Mouse (Mus musculus): ENCODE results near the gene Tenm4. TPM values are rescaled to one million over a fixed set of nuclear protein-coding genes. Genes with fewer than 3 reads are reported as not detected.

The Tenm4 gene
- polyA plus RNA-seq, 1 experiment from 2014 or later = 49.9 TPM

- no peak for ATAC-seq (ENCODE audit: low FRiP score, low read depth)
- H3K4me3 ChIP-seq = no peak overlapping the region
- H3K27ac ChIP-seq = no peak overlapping the region
- no peaks in the 10 kb centered on the region for H3K9me3 ChIP-seq
- WGBS = 69% methylated on average over 2 of the region's 2 CpGs
- peaks cover 92% of the 10 kb centered on the region for H3K4me1 ChIP-seq
- no peak overlapping the region for H3K9ac ChIP-seq
- peaks cover 13% of the 10 kb centered on the region for H3K27me3 ChIP-seq
- no peak overlapping the region for H3K4me2 ChIP-seq (replicated peaks)
- no peaks in the 10 kb centered on the region for H3K36me3 ChIP-seq
Observed at GRCm38 (mm10) chr7:96654206-96654605, 483.2 kb downstream of the Tenm4 start.

DNA sequence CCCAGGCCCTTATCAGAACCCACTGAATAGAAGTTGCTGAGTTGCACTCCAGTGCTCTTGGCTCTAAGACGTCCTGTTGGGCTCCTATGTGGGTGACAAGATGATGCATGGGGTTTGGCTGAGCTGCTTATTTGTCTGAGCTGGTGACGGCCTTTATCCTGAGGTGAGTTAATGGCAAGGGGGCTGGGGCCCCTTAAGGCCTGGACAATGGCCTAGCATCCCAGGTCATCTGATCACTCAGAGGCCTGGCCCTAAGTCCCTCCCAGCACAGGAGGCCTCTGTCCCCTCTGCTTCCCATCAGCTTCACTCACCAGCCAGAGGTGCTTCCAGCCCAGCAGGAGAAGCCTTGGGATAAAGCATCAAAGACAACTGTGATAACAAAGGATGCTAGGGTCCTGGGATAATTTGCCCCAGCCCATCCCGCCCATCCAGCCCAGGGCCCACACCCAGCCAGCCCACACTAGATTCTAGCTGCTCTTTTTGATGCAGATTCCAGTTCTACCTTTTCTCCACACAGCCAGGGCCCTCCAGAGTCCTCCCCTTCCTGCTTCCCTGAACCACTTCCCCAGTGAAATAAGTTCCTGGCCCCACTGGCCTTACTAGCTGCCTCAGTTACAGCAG, 484.2 kb downstream of the Tenm4 start:
- Histone ChIP-seq H3K27me3 (peaks cover 14% of the 10 kb centered on the region), H3K4me3 (no peak overlapping the region), H3K4me2 (replicated peaks) (no peak overlapping the region), H3K4me1 (peaks cover 92% of the 10 kb centered on the region), H3K9ac (no peak overlapping the region), H3K27ac (no peak overlapping the region), H3K36me3 (no peaks in the 10 kb centered on the region), H3K9me3 (no peaks in the 10 kb centered on the region)
- no peak for ATAC-seq (ENCODE audit: low FRiP score, low read depth)
- WGBS = 74% methylated on average over 3 of the region's 3 CpGs

DNA sequence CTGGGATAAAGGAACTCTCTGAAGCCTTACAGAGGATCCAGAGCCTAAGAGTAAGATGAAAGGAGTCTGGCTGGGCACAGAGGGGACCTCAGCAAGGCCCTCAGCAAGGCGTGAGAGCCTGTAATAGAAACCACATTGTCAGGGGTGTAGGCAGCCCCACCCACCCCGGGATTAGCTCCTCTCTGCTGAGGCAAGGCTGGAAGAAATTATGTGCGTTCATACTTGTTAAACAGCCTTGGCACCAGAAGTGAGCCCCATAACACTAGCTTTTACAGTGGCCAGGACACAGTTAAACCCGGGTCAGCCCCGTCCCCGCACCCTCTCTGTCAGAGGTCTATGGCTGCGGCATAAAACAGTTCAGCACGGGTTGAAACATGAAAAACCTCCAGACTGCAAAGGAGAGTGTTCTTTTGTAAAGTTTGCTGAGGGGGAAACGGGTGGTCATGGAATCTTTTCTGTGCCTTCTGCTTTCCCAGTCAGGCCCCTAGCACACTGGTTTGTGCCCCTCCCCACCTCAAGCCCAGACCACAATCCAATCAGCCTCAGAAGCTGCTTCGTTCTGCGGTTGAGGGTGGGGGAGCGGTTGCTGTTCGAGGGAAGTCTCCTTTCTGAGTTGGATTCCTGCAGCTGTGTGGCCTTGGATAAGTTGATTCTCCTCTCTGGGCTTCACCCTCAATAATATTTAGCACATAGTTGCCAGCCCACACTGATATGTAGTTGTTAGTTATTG, 486.2 kb downstream of the Tenm4 start:
- peak; percentile 81 for ATAC-seq (ENCODE audit: low FRiP score, low read depth)
- Histone ChIP-seq H3K4me1 (peaks cover 92% of the 10 kb centered on the region), H3K9ac (peak overlapping the region; percentile 19)

GRCm38 (mm10) chr7:96657857-96658580, 487.0 kb downstream of the Tenm4 start:
- Histone ChIP-seq H3K9ac (no peak overlapping the region), H3K4me1 (peaks cover 90% of the 10 kb centered on the region)
- WGBS = 60% methylated on average over 11 of the region's 11 CpGs

More for the DNA sequence above, 486.2 kb downstream of the Tenm4 start:
- peak overlapping the region; percentile 85 for H3K27ac ChIP-seq
- H3K4me2 ChIP-seq (replicated peaks) = peak overlapping the region; percentile 51
- no peak overlapping the region for H3K4me3 ChIP-seq
- no peaks in the 10 kb centered on the region for H3K36me3 ChIP-seq
- H3K9me3 ChIP-seq = no peaks in the 10 kb centered on the region
- H3K27me3 ChIP-seq = peaks cover 22% of the 10 kb centered on the region
- WGBS = 3% methylated on average over 13 of the region's 13 CpGs

DNA sequence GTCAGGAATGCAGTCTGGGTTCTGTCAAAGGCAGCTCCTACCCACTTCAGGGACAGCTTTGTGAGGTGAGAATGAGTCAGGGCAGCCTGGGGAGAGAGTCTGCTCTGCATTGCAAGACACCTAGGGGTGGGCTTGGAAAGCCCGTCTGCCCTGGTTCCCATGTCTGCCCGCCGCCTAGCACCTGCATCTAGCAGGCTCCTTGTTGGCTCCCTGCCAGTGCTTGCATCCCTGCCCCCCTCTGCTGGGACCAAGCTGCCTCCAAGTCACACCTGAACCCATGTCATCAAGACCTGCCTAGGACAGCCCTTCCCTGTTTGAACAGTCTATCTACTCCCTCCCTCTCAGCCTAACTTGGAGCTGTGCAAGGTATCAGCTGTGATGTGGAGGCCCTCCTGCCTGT, 489.9 kb downstream of the Tenm4 start:
- Histone ChIP-seq H3K4me2 (replicated peaks) (no peak overlapping the region), H3K4me1 (peaks cover 84% of the 10 kb centered on the region), H3K27me3 (peaks cover 28% of the 10 kb centered on the region), H3K27ac (peak overlapping the region; percentile 52; the same call in 1 of the 2 replicates), H3K9ac (no peak overlapping the region), H3K9me3 (no peaks in the 10 kb centered on the region), H3K4me3 (no peak overlapping the region), H3K36me3 (no peaks in the 10 kb centered on the region)
- WGBS = 24% methylated on average over 3 of the region's 3 CpGs
- peak; percentile 75 for ATAC-seq (ENCODE audit: low FRiP score, low read depth)

More at GRCm38 (mm10) chr7:96657857-96658580, 487.0 kb downstream of the Tenm4 start:
- Histone ChIP-seq H3K9me3 (no peaks in the 10 kb centered on the region), H3K36me3 (no peaks in the 10 kb centered on the region), H3K27ac (peak overlapping the region; percentile 85), H3K4me2 (replicated peaks) (no peak overlapping the region), H3K4me3 (no peak overlapping the region), H3K27me3 (peaks cover 26% of the 10 kb centered on the region)
- ATAC-seq (ENCODE audit: low FRiP score, low read depth) = no peak

GRCm38 (mm10) chr7:96661352-96662169, 490.5 kb downstream of the Tenm4 start:
- Histone ChIP-seq H3K4me1 (peaks cover 83% of the 10 kb centered on the region), H3K9me3 (no peaks in the 10 kb centered on the region), H3K4me3 (no peak overlapping the region), H3K27me3 (peaks cover 28% of the 10 kb centered on the region), H3K4me2 (replicated peaks) (no peak overlapping the region), H3K27ac (peak overlapping the region; percentile 61; the same call in 1 of the 2 replicates), H3K9ac (no peak overlapping the region), H3K36me3 (no peaks in the 10 kb centered on the region)
- ATAC-seq (ENCODE audit: low FRiP score, low read depth) = no peak
- WGBS = 38% methylated on average over 12 of the region's 12 CpGs

- Histone ChIP-seq H3K9ac (no peak overlapping the region), H3K27me3 (peaks cover 29% of the 10 kb centered on the region), H3K27ac (no peak overlapping the region), H3K36me3 (no peaks in the 10 kb centered on the region), H3K4me1 (peaks cover 83% of the 10 kb centered on the region), H3K4me3 (no peak overlapping the region), H3K4me2 (replicated peaks) (no peak overlapping the region), H3K9me3 (no peaks in the 10 kb centered on the region)
- WGBS = 69% methylated on average over 7 of the region's 7 CpGs
- no peak for ATAC-seq (ENCODE audit: low FRiP score, low read depth)
Observed at GRCm38 (mm10) chr7:96663336-96663735, 492.3 kb downstream of the Tenm4 start.

DNA sequence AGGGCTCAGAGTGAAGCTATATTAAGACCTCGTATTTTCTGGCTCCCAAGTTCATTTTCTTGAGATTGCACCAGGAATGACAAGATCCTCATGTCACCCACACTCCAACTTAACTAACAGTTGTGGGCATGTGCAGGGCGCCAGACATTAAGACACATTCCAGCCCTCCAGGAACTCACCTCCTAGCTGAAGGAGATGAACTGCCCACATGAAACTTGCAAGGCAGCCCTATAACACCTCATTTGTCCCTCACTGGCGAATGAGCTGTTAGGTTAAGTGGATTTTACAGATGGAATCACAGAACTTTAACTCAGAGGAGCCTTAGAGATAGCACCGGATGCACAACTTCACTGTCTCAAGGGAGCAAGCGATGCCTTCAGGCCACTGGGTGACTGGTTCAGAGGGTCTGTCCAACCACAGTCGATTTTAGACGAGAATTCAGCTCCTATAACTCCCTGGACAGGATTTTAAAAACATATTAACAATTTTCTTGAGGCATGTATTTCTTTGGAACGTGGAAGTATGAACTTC, 495.4 kb downstream of the Tenm4 start:
- Histone ChIP-seq H3K27ac (no peak overlapping the region), H3K4me1 (peaks cover 76% of the 10 kb centered on the region), H3K36me3 (no peaks in the 10 kb centered on the region), H3K9me3 (no peaks in the 10 kb centered on the region), H3K27me3 (peaks cover 42% of the 10 kb centered on the region), H3K4me3 (no peak overlapping the region), H3K9ac (no peak overlapping the region), H3K4me2 (replicated peaks) (no peak overlapping the region)
- 32% methylated on average over 8 of the region's 8 CpGs for WGBS
- no peak for ATAC-seq (ENCODE audit: low FRiP score, low read depth)

GRCm38 (mm10) chr7:96667688-96668087, 496.6 kb downstream of the Tenm4 start:
- ATAC-seq (ENCODE audit: low FRiP score, low read depth) = peak; percentile 51; the same call in 1 of the 2 replicates
- Histone ChIP-seq H3K4me2 (replicated peaks) (no peak overlapping the region), H3K4me1 (peaks cover 76% of the 10 kb centered on the region)

DNA sequence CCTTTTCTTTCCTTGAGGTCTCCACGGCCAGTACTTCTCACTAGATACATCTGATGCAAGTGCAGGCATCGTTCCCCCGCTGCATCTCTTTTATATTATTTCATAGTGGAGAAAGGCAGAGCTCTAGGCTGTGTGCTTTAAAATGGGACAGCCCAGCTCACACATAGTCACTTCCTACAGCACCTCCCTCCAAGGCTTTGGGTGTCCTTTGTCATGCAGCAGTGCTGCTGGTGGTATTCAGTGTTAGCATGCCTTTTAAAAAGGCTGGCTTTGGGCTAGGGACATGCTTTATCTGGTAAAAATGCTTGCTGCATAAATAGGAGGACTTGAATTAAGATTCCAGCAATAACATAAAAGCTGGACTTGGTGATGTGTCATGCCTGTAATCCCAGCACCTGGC, 499.0 kb downstream of the Tenm4 start:
- H3K27ac ChIP-seq = no peak overlapping the region
- no peaks in the 10 kb centered on the region for H3K36me3 ChIP-seq
- no peak overlapping the region for H3K4me3 ChIP-seq
- no peak overlapping the region for H3K4me2 ChIP-seq (replicated peaks)
- no peaks in the 10 kb centered on the region for H3K9me3 ChIP-seq
- H3K27me3 ChIP-seq = peaks cover 36% of the 10 kb centered on the region
- 80% methylated on average over 3 of the region's 3 CpGs for WGBS
- peak overlapping the region; percentile 2; the same call in 1 of the 2 replicates for H3K9ac ChIP-seq
- H3K4me1 ChIP-seq = peaks cover 69% of the 10 kb centered on the region
- no peak for ATAC-seq (ENCODE audit: low FRiP score, low read depth)

More at GRCm38 (mm10) chr7:96667688-96668087, 496.6 kb downstream of the Tenm4 start:
- Histone ChIP-seq H3K27ac (no peak overlapping the region), H3K36me3 (no peaks in the 10 kb centered on the region), H3K9me3 (no peaks in the 10 kb centered on the region), H3K27me3 (peaks cover 37% of the 10 kb centered on the region), H3K9ac (no peak overlapping the region), H3K4me3 (no peak overlapping the region)
- WGBS = 23% methylated on average over 6 of the region's 6 CpGs

DNA sequence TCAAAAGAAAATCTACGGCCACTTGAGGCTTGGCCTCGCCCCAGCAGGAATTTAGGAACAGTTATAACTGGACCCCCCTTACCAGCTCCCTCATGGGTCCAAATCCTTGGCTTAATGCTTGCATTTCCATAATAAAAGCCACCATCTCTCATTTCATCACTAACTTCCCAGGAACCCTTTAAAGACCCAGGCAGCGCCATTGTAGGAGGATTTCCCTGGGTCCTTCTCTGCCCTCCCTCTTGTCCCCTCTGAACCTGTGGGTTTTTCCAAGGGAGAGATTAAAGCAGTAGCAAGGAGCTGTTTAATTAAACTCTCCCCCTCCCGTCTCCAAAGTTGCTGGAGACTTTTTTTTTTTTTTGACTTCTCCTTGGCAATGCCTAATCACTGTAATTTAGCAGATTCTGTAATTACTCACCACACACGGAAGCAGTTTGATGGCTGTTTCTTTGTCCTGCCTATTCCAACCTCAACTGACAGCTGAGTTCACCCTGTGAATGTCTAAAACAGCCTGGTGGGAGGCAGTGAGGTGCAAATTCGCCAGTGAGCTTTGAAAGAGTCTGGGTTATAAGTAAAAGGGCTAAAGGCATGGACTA, 501.4 kb downstream of the Tenm4 start:
- no peaks in the 10 kb centered on the region for H3K9me3 ChIP-seq
- no peak overlapping the region for H3K4me2 ChIP-seq (replicated peaks)
- 15% methylated on average over 6 of the region's 6 CpGs for WGBS
- H3K27ac ChIP-seq = no peak overlapping the region; the same call in 1 of the 2 replicates
- peaks cover 58% of the 10 kb centered on the region for H3K4me1 ChIP-seq
- no peaks in the 10 kb centered on the region for H3K36me3 ChIP-seq
- no peak; the same call in 1 of the 2 replicates for ATAC-seq (ENCODE audit: low FRiP score, low read depth)
- peaks cover 36% of the 10 kb centered on the region for H3K27me3 ChIP-seq
- H3K4me3 ChIP-seq = no peak overlapping the region
- H3K9ac ChIP-seq = no peak overlapping the region

Data from limb, embryonic 13.5 days (tissue).